Mouse (Mus musculus) midbrain, embryonic 10.5 days (tissue): Measurements from ENCODE around the gene Gm49369. TPM values are rescaled to one million over a fixed set of nuclear protein-coding genes. Genes with fewer than 3 reads are reported as not detected.
"Not testable (repeated sequence)": the region's sequence is repeated elsewhere in the genome, so short reads cannot be mapped to it uniquely, and the experiment has no call there.

Experiments used
- DNase-seq: peaks from one replicate; pipeline ENCODE4 v3.0.0-alpha.2; 2017; ENCODE audit warnings: low spot score
- H3K27ac ChIP-seq: fragments of 300-500 bp; sonication (generic); replicated peaks from 2 replicates; pipeline ENCODE4 v1.5.1; 2016; ENCODE audit warnings: mild to moderate bottlenecking
- H3K27me3 ChIP-seq: fragments of 300-500 bp; sonication (generic); 2 replicates; pipeline ENCODE4 v1.6.1; 2016; ENCODE audit warnings: low read depth, mild to moderate bottlenecking; ENCODE audit not compliant: poor library complexity, severe bottlenecking
- H3K36me3 ChIP-seq: fragments of 300-500 bp; sonication (generic); 2 replicates; pipeline ENCODE4 v1.6.1; 2016; ENCODE audit warnings: mild to moderate bottlenecking, moderate library complexity
- H3K4me1 ChIP-seq: fragments of 300-500 bp; sonication (generic); 2 replicates; pipeline ENCODE4 v1.6.1; 2016
- H3K4me3 ChIP-seq: fragments of 300-500 bp; sonication (generic); 2 replicates; pipeline ENCODE4 v1.5.1; 2016; ENCODE audit warnings: mild to moderate bottlenecking, moderate library complexity
- H3K9me3 ChIP-seq: fragments of 300-500 bp; sonication (generic); replicated peaks from 2 replicates; pipeline ENCODE4 v1.6.1; 2016; ENCODE audit warnings: mild to moderate bottlenecking
- WGBS: fragments of 180-500 bp; shearing (Covaris S2); methylation state at CpG from one replicate; pipeline ENCODE4 v1.1.7; 2016; 5-methylcytosine and 5-hydroxymethylcytosine counted together
- polyA plus RNA-seq: library from polyadenylated mRNA; unstranded; fragments of >200 nt; fragmentation: Nextera tagmentation; extraction: Ambion mirVana; gene quantifications from 2 replicates; pipeline ENCODE4 v1.2.1, GENCODE M21; 2016

Gene Gm49369
- polyA plus RNA-seq, 1 experiment from 2014 or later = not detected

DNA sequence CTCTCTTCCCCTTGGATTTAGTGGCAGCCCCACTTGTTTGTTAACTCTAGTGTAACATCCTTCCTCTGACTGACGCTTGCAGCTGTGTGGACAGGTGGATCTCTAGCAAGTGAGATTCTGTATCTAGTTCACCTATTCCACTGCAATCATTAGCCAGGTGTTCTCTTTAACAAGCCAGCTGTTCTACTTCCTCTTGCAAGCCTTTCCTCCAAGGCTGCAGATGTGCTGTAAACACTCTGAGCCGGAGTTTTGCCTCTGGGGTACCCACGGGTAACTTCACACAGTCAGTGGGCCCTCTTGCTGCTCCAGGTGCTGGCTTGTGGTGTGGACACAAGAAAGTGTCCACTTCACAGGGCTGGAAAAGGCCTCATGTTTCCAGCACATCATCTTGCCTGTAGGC is 24.9 kb downstream of the Gm49369 start:
- no peak for DNase-seq
- H3K4me3 ChIP-seq = no peak overlapping the region
- H3K36me3 ChIP-seq = no peaks in the 10 kb centered on the region
- peaks cover 18% of the 10 kb centered on the region; the same call in 1 of the 2 replicates for H3K27me3 ChIP-seq
- no peak overlapping the region for H3K27ac ChIP-seq
- H3K4me1 ChIP-seq = peaks cover 8% of the 10 kb centered on the region
- WGBS = 85% methylated on average over 3 of the region's 3 CpGs
- H3K9me3 ChIP-seq = no peaks in the 10 kb centered on the region

DNA sequence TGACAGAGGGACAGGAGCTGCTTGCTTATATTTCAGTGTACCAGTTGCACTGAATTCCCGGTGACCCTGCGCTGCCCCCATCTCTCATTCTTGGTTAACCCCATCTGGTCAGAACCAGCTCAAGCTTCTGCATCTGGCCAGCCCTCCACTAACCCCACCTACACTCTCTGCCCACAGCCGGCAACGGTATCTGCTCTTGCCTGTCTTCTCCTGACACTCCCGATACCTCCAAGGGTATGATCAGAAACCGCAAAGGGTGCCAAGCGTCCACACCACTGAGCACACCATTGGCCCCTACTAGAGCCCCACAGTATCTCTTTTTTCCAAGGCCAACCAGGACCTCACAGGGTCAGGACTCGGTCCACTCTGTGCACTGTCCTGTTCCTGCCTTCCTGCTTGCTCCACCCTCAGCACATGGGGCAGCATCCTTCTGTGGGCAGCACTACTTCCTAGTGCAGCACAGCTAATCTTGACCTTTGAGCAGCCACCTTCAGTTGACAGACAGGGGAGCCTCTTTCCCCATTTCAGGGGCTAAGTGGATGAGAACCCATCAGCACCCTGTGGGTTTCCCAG is 27.7 kb downstream of the Gm49369 start:
- 82% methylated on average over 8 of the region's 8 CpGs for whole genome bisulfite sequencing
- no peak for DNase-seq
- Histone ChIP-seq H3K27me3 (peaks cover 18% of the 10 kb centered on the region; the same call in 1 of the 2 replicates), H3K27ac (no peak overlapping the region), H3K9me3 (no peaks in the 10 kb centered on the region), H3K36me3 (no peaks in the 10 kb centered on the region), H3K4me1 (peaks cover 8% of the 10 kb centered on the region), H3K4me3 (no peak overlapping the region)

DNA sequence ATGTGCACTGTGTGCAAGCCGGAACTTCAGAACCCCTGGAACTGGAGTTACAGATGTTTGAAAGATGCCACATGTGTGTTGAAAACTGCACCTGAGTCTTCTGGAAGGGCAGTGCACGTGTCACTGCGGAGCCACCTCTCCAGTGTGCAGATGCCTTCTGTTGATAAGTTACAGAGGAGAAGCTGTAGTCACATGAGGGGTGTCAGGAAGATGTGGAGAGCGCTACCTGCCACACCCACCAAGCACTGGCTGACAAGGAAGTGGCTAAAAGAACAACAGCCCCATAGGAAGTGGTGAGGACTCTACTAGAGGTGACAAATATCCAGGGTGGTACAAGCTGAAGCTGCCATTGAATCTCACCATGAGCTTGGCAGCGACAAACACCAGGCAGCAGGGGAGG is 28.6 kb downstream of the Gm49369 start:
- 79% methylated on average over 5 of the region's 5 CpGs for WGBS
- no peaks in the 10 kb centered on the region for H3K36me3 ChIP-seq
- no peak for DNase-seq
- H3K4me3 ChIP-seq = no peak overlapping the region
- peaks cover 8% of the 10 kb centered on the region for H3K4me1 ChIP-seq
- no peak overlapping the region for H3K27ac ChIP-seq
- H3K9me3 ChIP-seq = no peaks in the 10 kb centered on the region
- peaks cover 18% of the 10 kb centered on the region; the same call in 1 of the 2 replicates for H3K27me3 ChIP-seq

DNA sequence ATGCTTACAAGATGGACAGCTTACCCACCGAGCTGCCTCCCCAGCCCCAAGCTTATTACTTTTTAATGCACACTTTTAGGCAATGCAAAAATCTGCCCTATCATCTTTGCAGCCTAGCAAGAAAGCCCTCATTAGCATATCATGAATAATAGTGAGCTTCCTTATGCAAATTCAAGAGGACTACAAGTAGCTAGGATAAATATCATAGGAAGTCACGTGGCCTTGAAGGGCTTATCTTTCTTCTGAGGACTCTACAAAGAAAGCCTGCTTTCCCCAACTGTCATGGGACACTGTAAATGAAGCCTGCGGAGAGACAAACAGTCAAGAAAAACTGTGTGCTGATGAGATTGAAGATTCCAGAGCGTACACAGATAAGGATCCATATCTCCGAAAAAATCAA is 30.9 kb downstream of the Gm49369 start:
- Histone ChIP-seq H3K4me1 (peaks cover 5% of the 10 kb centered on the region; the same call in 1 of the 2 replicates), H3K27me3 (0 out of 2 replicates have a peak, but pooled peaks cover 12% of the 10 kb centered on the region), H3K9me3 (no peaks in the 10 kb centered on the region), H3K36me3 (no peaks in the 10 kb centered on the region), H3K4me3 (no peak overlapping the region), H3K27ac (no peak overlapping the region)
- 87% methylated on average over 5 of the region's 5 CpGs for WGBS
- no peak for DNase-seq

DNA sequence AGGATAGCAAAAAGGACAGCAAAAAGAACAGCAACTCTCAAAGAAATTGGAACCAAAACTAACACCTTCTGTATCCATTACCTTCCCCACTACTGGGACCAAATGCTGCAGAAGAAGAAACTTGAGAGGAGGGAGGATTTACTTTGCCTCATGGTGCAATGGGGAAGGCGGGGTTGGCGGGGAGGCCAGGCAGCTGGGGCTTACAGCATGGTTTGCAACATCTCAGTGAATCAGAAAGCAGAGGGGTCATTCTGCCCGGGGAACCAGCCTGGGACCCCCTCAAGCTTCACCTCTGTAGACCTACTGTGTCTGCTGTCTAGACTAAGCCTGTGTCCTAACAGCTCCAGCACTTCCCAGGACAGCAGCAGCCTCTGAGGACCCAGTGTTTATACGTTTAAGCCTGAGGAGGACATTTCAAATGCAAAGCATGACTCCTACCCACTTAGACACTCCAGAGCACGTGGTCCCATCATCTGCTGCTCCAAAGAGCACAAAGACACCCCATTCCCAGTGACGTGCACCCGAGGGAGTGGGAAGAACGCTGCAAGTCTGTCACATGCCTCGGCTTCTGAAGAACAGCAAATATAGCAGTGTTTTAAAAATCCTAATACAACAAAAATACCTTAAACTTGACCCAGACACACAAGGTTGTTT is 33.0 kb downstream of the Gm49369 start:
- Histone ChIP-seq H3K9me3 (no peaks in the 10 kb centered on the region), H3K27ac (0 out of 2 replicates have a peak overlapping the region, but pooled peaks have one; percentile 14), H3K36me3 (no peaks in the 10 kb centered on the region), H3K4me3 (no peak overlapping the region), H3K27me3 (no peaks in the 10 kb centered on the region), H3K4me1 (peaks cover 5% of the 10 kb centered on the region; the same call in 1 of the 2 replicates)
- DNase-seq = peak; percentile 17
- WGBS = 40% methylated on average over 9 of the region's 9 CpGs

DNA sequence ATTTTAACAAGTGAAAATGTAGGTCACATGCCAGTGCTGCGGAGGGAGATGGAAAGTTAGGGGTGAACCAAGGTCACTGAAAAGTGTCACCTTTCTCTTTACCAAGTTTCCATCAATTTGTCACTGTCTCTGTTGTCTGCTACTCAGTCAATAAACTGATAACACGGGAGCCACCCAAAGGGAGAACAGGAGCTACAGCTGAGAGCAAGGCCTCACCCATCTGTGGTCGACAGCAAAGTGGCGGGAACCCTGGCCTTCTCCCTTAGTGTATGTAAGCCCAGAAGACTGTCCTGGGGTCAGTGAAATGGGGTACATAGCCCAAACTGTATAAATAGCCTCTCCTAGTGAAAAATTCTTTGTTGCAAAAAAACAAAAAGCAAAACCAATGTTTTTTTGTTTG is 34.9 kb downstream of the Gm49369 start:
- H3K4me1 ChIP-seq = peaks cover 5% of the 10 kb centered on the region; the same call in 1 of the 2 replicates
- 80% methylated on average over 4 of the region's 4 CpGs for WGBS
- no peaks in the 10 kb centered on the region for H3K27me3 ChIP-seq
- H3K4me3 ChIP-seq = no peak overlapping the region
- no peaks in the 10 kb centered on the region for H3K9me3 ChIP-seq
- no peak for DNase-seq
- no peak overlapping the region for H3K27ac ChIP-seq
- no peaks in the 10 kb centered on the region for H3K36me3 ChIP-seq

DNA sequence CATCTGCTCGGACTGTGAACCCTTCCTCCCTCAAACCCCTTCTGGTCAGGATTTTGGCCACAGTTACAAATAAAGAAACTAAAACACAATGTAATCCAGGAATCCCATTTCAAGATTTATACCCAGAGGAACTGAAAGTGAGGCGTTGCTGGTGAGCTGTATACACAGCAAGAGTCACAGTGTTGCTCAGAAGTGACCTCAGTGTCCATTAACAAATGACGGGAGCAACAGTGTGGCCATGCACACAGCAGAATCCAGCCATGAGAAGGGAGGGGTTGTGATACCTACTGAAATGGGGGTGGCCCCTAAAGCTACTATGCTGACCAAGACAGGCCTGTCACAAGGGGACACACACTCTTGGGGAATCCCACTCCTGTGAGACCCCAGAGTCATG is 40.2 kb downstream of the Gm49369 start:
- 77% methylated on average over 3 of the region's 3 CpGs for WGBS
- Histone ChIP-seq H3K4me3 (no peak overlapping the region), H3K27ac (no peak overlapping the region)

DNA sequence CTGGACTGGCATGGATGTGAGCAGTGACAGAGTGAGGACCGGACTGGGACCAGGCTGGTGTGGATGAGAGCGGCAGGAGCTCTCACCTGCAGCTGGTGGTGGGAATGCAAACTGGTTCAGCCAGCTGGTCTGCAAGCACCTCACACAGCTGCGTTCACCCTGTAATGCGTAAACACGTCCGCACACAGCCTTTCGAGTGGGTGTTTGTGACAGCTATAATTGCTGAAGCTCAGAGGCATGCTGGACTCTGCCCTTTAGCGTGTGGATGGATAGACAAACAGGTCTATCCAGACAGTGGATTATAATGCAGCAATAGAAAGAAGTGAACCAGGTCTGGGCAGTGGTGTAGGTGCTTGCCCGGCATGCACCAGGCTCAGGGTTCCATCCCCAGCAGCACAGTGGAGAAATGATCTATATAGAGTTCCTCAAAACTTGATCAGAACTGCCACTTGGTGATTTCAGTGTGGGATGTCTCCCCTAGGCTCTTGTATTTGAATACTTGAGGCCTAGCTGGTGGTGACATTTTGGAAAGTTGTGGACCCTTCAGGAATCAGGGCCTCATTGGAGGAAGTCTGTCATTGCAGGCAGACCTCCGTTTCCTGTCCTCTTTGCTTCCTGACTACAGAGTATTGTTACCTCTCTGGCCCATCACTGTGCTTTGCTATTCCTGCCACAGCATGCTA is 40.8 kb downstream of the Gm49369 start:
- no peak overlapping the region for H3K4me3 ChIP-seq
- H3K9me3 ChIP-seq = no peaks in the 10 kb centered on the region
- peaks cover 6% of the 10 kb centered on the region; the same call in 1 of the 2 replicates for H3K27me3 ChIP-seq
- WGBS = 82% methylated on average over 10 of the region's 10 CpGs
- H3K27ac ChIP-seq = no peak overlapping the region
- H3K4me1 ChIP-seq = 0 out of 2 replicates have a peak, but pooled peaks cover 4% of the 10 kb centered on the region
- no peaks in the 10 kb centered on the region for H3K36me3 ChIP-seq
- no peak for DNase-seq

More for the DNA sequence above, 40.2 kb downstream of the Gm49369 start:
- Histone ChIP-seq H3K9me3 (no peaks in the 10 kb centered on the region), H3K4me1 (0 out of 2 replicates have a peak, but pooled peaks cover 4% of the 10 kb centered on the region), H3K27me3 (peaks cover 6% of the 10 kb centered on the region; the same call in 1 of the 2 replicates), H3K36me3 (no peaks in the 10 kb centered on the region)
- no peak for DNase-seq

DNA sequence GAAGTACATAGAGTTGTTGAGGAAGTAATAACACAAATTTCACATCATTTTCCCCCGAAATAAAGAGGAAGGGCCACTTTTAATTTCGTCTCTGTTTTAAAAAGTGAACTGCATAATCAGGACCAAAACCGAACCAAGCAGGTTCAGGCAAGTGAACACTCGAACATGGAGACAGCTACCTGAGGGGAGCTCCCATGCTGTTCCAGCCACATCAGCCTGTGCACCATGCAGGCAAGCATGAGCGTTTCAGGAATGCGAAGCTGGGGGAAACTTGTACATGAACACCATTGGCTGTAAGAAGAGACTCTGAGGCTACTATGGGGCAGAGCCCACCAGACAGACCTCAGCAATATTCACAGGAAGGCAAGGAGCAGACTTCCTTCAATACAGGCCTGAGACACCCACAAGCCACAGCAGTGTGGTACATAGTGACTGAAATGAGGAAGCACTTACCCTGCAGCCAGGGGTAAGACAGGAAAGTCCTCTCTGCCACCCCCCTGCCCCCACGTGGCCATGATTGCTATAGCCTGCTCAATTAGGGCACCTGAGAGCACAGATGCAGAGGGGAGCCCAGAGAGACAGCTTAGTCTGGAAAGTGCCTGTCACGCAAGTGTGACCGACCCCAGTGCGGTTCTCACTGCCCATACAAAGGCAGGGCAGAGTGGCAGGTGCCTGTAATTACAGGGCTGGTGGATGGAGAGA is 42.0 kb downstream of the Gm49369 start:
- DNase-seq = no peak
- Histone ChIP-seq H3K27me3 (peaks cover 6% of the 10 kb centered on the region; the same call in 1 of the 2 replicates), H3K27ac (0 out of 2 replicates have a peak overlapping the region, but pooled peaks have one; percentile 28), H3K4me3 (no peak overlapping the region), H3K9me3 (no peaks in the 10 kb centered on the region), H3K36me3 (no peaks in the 10 kb centered on the region), H3K4me1 (peaks cover 5% of the 10 kb centered on the region; the same call in 1 of the 2 replicates)
- WGBS = 62% methylated on average over 10 of the region's 10 CpGs

DNA sequence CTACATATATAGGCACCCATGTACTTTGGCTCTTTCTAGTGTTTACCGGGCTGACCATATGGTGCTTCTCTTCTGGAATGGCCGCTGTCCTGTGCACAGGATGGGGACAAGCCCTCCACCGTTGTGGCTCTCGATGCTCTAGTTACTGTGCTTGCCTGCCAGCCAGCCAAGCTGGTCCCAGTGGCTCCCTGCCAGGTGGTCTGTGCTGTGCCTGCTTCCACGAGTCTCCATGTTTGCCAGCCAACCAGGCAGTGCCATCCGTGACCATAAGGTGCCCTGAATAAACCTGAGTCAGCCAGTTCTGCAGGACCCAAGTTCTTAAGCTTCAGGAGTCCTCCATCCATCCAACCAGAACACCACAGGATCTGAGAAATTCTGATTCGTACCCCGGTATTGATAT is 47.3 kb downstream of the Gm49369 start:
- no peaks in the 10 kb centered on the region for H3K9me3 ChIP-seq
- H3K4me1 ChIP-seq = peaks cover 8% of the 10 kb centered on the region
- no peaks in the 10 kb centered on the region for H3K27me3 ChIP-seq
- H3K36me3 ChIP-seq = no peaks in the 10 kb centered on the region
- WGBS = 80% methylated on average over 8 of the region's 8 CpGs
- no peak for DNase-seq
- no peak overlapping the region for H3K27ac ChIP-seq
- no peak overlapping the region for H3K4me3 ChIP-seq

DNA sequence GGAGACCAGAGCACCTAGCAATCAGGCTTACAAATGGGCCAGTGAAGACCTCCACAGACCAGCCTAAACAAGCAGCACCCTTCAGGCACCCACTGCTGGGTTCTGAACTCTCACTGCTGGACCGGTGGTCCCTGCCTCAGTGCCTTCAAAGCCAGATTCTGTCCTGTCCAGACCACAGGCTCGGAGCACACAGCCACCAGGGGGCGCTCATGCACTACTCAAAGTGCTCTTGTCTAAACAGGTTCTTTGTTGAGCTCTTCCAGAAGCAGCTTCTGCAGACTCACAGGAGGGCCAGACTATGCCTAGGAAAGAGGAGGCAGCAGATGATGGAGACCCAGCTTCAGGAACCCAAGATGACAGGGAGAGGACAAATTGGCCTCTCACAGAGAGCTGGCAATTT is 48.2 kb downstream of the Gm49369 start:
- DNase-seq = peak; percentile 90
- peak overlapping the region; percentile 64 for H3K27ac ChIP-seq
- peaks cover 15% of the 10 kb centered on the region for H3K4me1 ChIP-seq
- no peaks in the 10 kb centered on the region for H3K27me3 ChIP-seq
- H3K4me3 ChIP-seq = no peak overlapping the region
- H3K9me3 ChIP-seq = no peaks in the 10 kb centered on the region
- 3% methylated on average over 3 of the region's 3 CpGs for WGBS
- H3K36me3 ChIP-seq = no peaks in the 10 kb centered on the region

DNA sequence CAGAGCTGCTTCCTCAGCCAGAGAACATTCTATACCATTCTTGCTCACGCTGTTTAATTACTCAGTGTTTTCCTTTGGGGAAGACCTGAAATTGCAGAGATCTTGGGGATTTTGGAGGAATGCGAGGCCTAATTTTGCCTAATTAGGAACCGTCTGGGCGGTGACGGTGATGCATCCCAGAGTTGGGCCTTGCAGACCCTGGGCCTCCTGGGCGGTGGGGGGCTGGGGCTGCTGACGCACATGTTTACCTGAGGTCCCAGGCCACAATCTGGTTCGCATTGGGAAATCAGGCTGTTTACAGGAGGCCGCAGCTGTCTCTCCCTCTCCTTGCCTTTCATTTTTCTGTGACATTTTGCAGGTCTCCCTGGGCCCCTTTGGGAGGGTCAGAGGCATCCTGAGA is 49.7 kb downstream of the Gm49369 start:
- not testable (repeated sequence) for H3K27me3 ChIP-seq, DNase-seq, H3K9me3 ChIP-seq, H3K27ac ChIP-seq, H3K36me3 ChIP-seq, H3K4me3 ChIP-seq
- 73% methylated on average over 5 of the region's 9 CpGs for WGBS
- H3K4me1 ChIP-seq = peaks cover 27% of the 10 kb centered on the region
